Mouse (Mus musculus) embryonic fibroblast, embryonic 13.5 days (primary cell): ENCODE measurements at regions not wholly inside any gene's neighbourhood (a gene's known extent, or its start where the extent isn't known, plus 50 kb on each side); places are given as distances from the start of the nearest gene placed in this dataset.

Experiments used
- CTCF ChIP-seq: IDR thresholded peaks from 2 replicates; pipeline ENCODE4 v1.5.1; 2011; ENCODE audit warnings: mild to moderate bottlenecking, control low read depth, low read length, moderate library complexity, borderline replicate concordance; ENCODE audit not compliant: insufficient read depth
- POLR2A ChIP-seq: IDR thresholded peaks from 2 replicates; pipeline ENCODE4 v1.6.1; 2011; ENCODE audit warnings: low read depth, mild to moderate bottlenecking, control low read depth, low read length, moderate library complexity

- TF ChIP-seq POLR2A (no peak), CTCF (no peak)
Measured at GRCm38 (mm10) chr14:58421904-58422303, 351.6 kb downstream of the Fgf9 start.
